In the genomic region with DNA sequence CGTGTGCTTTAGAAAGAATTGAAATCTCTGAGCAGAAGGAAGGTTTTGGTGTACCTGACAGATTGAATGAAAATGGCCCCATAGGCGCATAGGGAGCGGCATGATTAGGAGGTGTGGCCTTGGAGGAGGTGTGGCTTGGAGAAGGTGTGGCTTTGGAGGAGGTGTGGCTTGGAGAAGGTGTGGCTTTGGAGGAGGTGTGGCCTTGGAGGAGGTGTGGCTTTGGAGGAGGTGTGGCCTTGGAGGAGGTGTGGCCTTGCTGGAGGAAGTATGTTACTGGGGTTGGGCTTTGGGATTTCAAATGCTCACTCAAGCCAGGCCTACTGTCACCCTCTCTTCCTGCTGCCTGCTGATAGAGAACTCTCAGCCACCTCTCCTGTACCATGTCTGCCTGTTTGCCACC, we compare ENCODE assay signal across 14 mouse cellular contexts. TPM values are rescaled to one million over a fixed set of nuclear protein-coding genes. Genes with fewer than 3 reads are reported as not detected.
DNase-seq lines count a peak whose midpoint lies in the region; ATAC-seq and TF ChIP-seq lines count a peak whose summit lies in the region.
"Had no signal": no experiment of that assay in that cellular context is flagged by ENCODE, and none has a peak within 500 bp of the region (broad histone marks: within the 10 kb centered on the region; RNA-seq: fewer than 3 reads in every experiment).

No protein-coding gene starts in this region.

- ATAC-seq in forebrain, embryonic 11.5 days (replicated peaks; ENCODE audit: low FRiP score) = no peak
- no peak for ATAC-seq in forebrain, embryonic 16.5 days
- peak; percentile 36; the same call in 1 of the 2 replicates for ATAC-seq in liver, postnatal 0 days
- no peak for ATAC-seq in cerebellum, adult (ENCODE audit: insufficient number of reproducible peaks, low FRiP score, low TSS enrichment)

- 85% methylated on average over 3 of the region's 3 CpGs for WGBS in forebrain, embryonic 11.5 days
- WGBS in forebrain, embryonic 16.5 days = 89% methylated on average over 3 of the region's 3 CpGs
- WGBS in liver, postnatal 0 days (ENCODE audit: insufficient replicate concordance) = 81% methylated on average over 3 of the region's 3 CpGs

- H3K4me1 ChIP-seq in forebrain, embryonic 11.5 days (replicated peaks; ENCODE audit: control insufficient read depth, insufficient read depth, low read length) = peaks cover 25% of the 10 kb centered on the region
- peaks cover 38% of the 10 kb centered on the region for H3K4me1 ChIP-seq in forebrain, embryonic 16.5 days (replicated peaks; ENCODE audit: control insufficient read depth, insufficient read depth, low read length)
- H3K4me1 ChIP-seq in liver, postnatal 0 days (ENCODE audit: insufficient read depth) = no peaks in the 10 kb centered on the region

- H3K9me3 ChIP-seq in forebrain, embryonic 11.5 days (ENCODE audit: control insufficient read depth, low read length) = no peaks in the 10 kb centered on the region
- no peaks in the 10 kb centered on the region for H3K9me3 ChIP-seq in forebrain, embryonic 16.5 days (ENCODE audit: control insufficient read depth, low read length)
- H3K9me3 ChIP-seq in liver, postnatal 0 days (ENCODE audit: low read length) = no peaks in the 10 kb centered on the region
- H3K9me3 ChIP-seq: embryonic facial prominence, embryonic 12.5 days; limb, embryonic 13.5 days had no signal

- no peaks in the 10 kb centered on the region for H3K27me3 ChIP-seq in forebrain, embryonic 11.5 days (ENCODE audit: control insufficient read depth, insufficient read depth, low read length)
- no peaks in the 10 kb centered on the region for H3K27me3 ChIP-seq in forebrain, embryonic 16.5 days (replicated peaks; ENCODE audit: control insufficient read depth, insufficient read depth, low read length)
- H3K27me3 ChIP-seq in liver, postnatal 0 days (ENCODE audit: insufficient read depth, low read length) = no peaks in the 10 kb centered on the region
- H3K27me3 ChIP-seq: embryonic facial prominence, embryonic 12.5 days had no signal

- DNase-seq in forebrain, embryonic 11.5 days (ENCODE audit: low spot score) = peak; percentile 43
- DNase-seq in thymus, postnatal 4 days = peak; percentile 9
- no peak for DNase-seq in thymus, postnatal 25 days
- DNase-seq in liver, postnatal 0 days = peak; percentile 34
- no peak for DNase-seq in urinary bladder, postnatal 25 days (ENCODE audit: low spot score)
- DNase-seq in heart, adult 11 months = no peak
- DNase-seq: cerebellum, adult 8-10 months; heart, postnatal 4 days; lung, postnatal 14 days had no signal

- H3K9ac ChIP-seq in forebrain, embryonic 11.5 days (ENCODE audit: low read length) = no peak overlapping the region
- H3K9ac ChIP-seq in forebrain, embryonic 16.5 days (replicated peaks; ENCODE audit: low read depth, low read length) = no peak overlapping the region
- no peak overlapping the region for H3K9ac ChIP-seq in liver, postnatal 0 days (replicated peaks)
- H3K9ac ChIP-seq: embryonic facial prominence, embryonic 12.5 days; limb, embryonic 13.5 days had no signal

- H3K36me3 ChIP-seq in forebrain, embryonic 11.5 days (ENCODE audit: control insufficient read depth, insufficient read depth, low read length) = no peaks in the 10 kb centered on the region
- H3K36me3 ChIP-seq in forebrain, embryonic 16.5 days (ENCODE audit: control insufficient read depth, insufficient read depth) = 0 out of 2 replicates have a peak, but pooled peaks cover 2% of the 10 kb centered on the region
- H3K36me3 ChIP-seq in liver, postnatal 0 days (replicated peaks; ENCODE audit: insufficient read depth, low read length) = no peaks in the 10 kb centered on the region
- H3K36me3 ChIP-seq: embryonic facial prominence, embryonic 12.5 days; limb, embryonic 13.5 days had no signal

- TF ChIP-seq CTCF in liver, postnatal 0 days (IDR thresholded peaks at IDR 0.05; ENCODE audit: low read depth) = no peak

- no peak overlapping the region for H3K4me3 ChIP-seq in forebrain, embryonic 11.5 days (ENCODE audit: low read depth, low read length)
- no peak overlapping the region for H3K4me3 ChIP-seq in forebrain, embryonic 16.5 days (replicated peaks; ENCODE audit: low read length)
- H3K4me3 ChIP-seq in liver, postnatal 0 days (ENCODE audit: low read depth, low read length) = no peak overlapping the region
- H3K4me3 ChIP-seq: embryonic facial prominence, embryonic 12.5 days; limb, embryonic 13.5 days had no signal

- peak overlapping the region; percentile 79 for H3K27ac ChIP-seq in forebrain, embryonic 11.5 days (ENCODE audit: low read depth, low read length)
- H3K27ac ChIP-seq in forebrain, embryonic 16.5 days (ENCODE audit: low read length) = no peak overlapping the region
- H3K27ac ChIP-seq in liver, postnatal 0 days (ENCODE audit: low read depth) = no peak overlapping the region
- H3K27ac ChIP-seq: embryonic facial prominence, embryonic 12.5 days; limb, embryonic 13.5 days had no signal

- H3K4me2 ChIP-seq in forebrain, embryonic 11.5 days (ENCODE audit: low read depth, low read length, severe bottlenecking) = no peak overlapping the region
- no peak overlapping the region for H3K4me2 ChIP-seq in forebrain, embryonic 16.5 days (ENCODE audit: low read length)
- no peak overlapping the region for H3K4me2 ChIP-seq in liver, postnatal 0 days (ENCODE audit: low read depth, low read length)
- H3K4me2 ChIP-seq: embryonic facial prominence, embryonic 12.5 days; limb, embryonic 13.5 days had no signal

- TF ChIP-seq EP300 in liver, postnatal 0 days (IDR thresholded peaks at IDR 0.05; ENCODE audit: low read depth) = no peak

RNA-seq across cellular contexts. Expression of a gene that starts 14.2 kb away (rescaled TPM):
- not detected in 2 replicates for polyA plus RNA-seq in forebrain, embryonic 11.5 days (2014; fragmentation: Nextera tagmentation; extraction: Ambion mirVana)
- polyA plus RNA-seq in forebrain, embryonic 16.5 days (2015; fragmentation: Nextera tagmentation; extraction: Ambion mirVana) = 0.21 and 0.49 TPM in 2 replicates
- not detected in 2 replicates for polyA plus RNA-seq in liver, postnatal 0 days (2015; fragmentation: Nextera tagmentation; extraction: Ambion mirVana)
- polyA plus RNA-seq: embryonic facial prominence, embryonic 12.5 days; kidney, embryonic 14.5 days had no signal

RNA-seq across cellular contexts. Expression of a gene that starts 25.4 kb away (rescaled TPM):
- 7.4 and 9.2 TPM in 2 replicates for polyA plus RNA-seq in forebrain, embryonic 11.5 days (2014; fragmentation: Nextera tagmentation; extraction: Ambion mirVana)
- 46.2 and 47.6 TPM in 2 replicates for polyA plus RNA-seq in forebrain, embryonic 16.5 days (2015; fragmentation: Nextera tagmentation; extraction: Ambion mirVana)
- polyA plus RNA-seq in liver, postnatal 0 days (2015; fragmentation: Nextera tagmentation; extraction: Ambion mirVana) = 3.0 and 3.2 TPM in 2 replicates

Comparison
In these comparisons a context has a peak if more than half of its experiments do, and no peak if none do; other contexts are left out.
1. DNase-seq: peak in forebrain, embryonic 11.5 days (single experiment), thymus, postnatal 4 days (single experiment) and liver, postnatal 0 days (single experiment); none in thymus, postnatal 25 days (single experiment), urinary bladder, postnatal 25 days (single experiment) and heart, adult 11 months (single experiment).